Mouse (Mus musculus): Measurements from ENCODE around the gene Ranbp1.
"Not testable (repeated sequence)": the region's sequence is repeated elsewhere in the genome, so short reads cannot be mapped to it uniquely, and the experiment has no call there.

The Ranbp1 gene

GRCm38 (mm10) chr16:18203430-18204091 is 45.0 kb downstream of the Ranbp1 start:
- DNase-seq (ENCODE audit: low spot score in 2 of 2), result no peak

- no peak for DNase-seq (ENCODE audit: low spot score in 2 of 2)
Observed at GRCm38 (mm10) chr16:18202061-18202460, 46.5 kb downstream of the Ranbp1 start.

GRCm38 (mm10) chr16:18201620-18202019 is 46.9 kb downstream of the Ranbp1 start:
- no peak for DNase-seq (ENCODE audit: low spot score in 2 of 2)

GRCm38 (mm10) chr16:18200062-18200461 is 48.5 kb downstream of the Ranbp1 start:
- no peak for DNase-seq (ENCODE audit: low spot score in 2 of 2)

- DNase-seq (ENCODE audit: low spot score in 2 of 2), result no peak
Observed at GRCm38 (mm10) chr16:18198365-18199098, 50.0 kb downstream of the Ranbp1 start.

GRCm38 (mm10) chr16:18197881-18198280 is 50.7 kb downstream of the Ranbp1 start:
- DNase-seq (ENCODE audit: low spot score in 2 of 2), result no peak

- DNase-seq (ENCODE audit: low spot score in 2 of 2), result not testable (repeated sequence)
Observed at GRCm38 (mm10) chr16:18195561-18195960, 53.0 kb downstream of the Ranbp1 start.

GRCm38 (mm10) chr16:18195068-18195467 is 53.5 kb downstream of the Ranbp1 start:
- DNase-seq (ENCODE audit: low spot score in 2 of 2), result peak; percentile 26 to 44

- no peak for DNase-seq (ENCODE audit: low spot score in 2 of 2)
Observed at GRCm38 (mm10) chr16:18194208-18194985, 54.1 kb downstream of the Ranbp1 start.

- DNase-seq (ENCODE audit: low spot score in 2 of 2), result no peak
Observed at GRCm38 (mm10) chr16:18191006-18191405, 57.5 kb downstream of the Ranbp1 start.
